Mouse (Mus musculus) neural tube, embryonic 10.5 days (tissue): ENCODE results near the gene Nploc4.
A peak's percentile ranks its signal among the peaks of the same experiment; 100 is the strongest.

Experiments
- DNase-seq: peaks from one replicate; pipeline ENCODE4 v3.0.0-alpha.2; 2017; ENCODE audit warnings: low spot score; ENCODE audit errors: extremely low spot score

Nploc4 gene

DNA sequence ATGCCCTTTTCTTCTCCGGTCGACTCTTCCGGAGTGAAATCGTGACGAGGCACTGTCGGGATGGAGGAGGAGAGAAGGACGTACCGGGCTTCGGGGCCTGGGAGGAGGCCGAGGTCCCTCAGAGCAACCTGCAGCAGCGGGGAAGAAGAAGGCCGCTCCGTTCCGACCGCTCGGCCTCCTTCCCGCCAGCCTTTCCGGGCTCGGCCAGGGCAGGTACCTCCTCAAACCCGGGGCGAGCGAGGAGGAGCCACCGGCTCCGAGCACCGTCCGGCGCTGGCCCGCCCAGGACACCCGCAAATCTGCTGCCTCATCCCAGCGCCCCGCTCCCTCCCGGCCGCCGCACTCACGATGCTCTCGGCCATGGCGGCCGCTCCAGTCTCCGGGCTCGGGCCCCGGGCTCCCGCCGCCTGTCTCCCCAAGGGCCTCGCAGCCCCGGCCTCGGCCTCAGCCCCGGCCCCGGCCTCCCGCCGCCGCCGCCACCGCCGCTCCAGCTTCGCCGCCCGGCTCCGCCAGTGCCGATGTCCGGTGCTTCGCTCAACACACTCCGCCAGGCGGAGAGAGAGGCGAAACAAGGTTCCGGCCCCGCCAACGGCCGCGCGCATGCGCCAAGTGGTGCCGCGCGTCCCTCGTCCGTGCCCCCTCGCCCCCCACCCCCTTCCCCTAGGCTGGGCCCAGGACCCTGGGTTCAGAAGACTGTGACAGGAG, at the start of gene Nploc4:
Nploc4 (minus strand) TSS at position 557 of the 705 bp plus-strand sequence.
- peak; percentile 96 for DNase-seq

DNA sequence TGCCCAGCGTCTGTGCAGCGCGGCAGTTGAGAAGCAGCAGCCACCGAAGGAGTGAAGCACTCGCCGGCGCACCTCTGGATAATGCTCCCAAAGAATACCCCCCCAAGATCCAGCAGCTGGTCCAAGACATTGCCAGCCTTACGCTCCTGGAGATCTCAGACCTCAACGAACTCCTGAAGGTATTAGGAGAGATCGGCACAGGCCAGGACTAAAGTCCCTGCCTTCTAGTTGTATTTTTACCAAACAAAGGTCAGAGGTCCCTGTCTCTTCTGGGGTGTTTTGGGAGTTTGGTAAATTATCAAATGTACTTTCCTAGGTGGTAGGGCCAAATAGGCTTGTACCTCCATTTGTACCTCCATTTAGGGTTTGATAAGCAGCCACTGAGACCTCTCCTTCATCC, 47.7 kb upstream of the Nploc4 start:
- no peak for DNase-seq

DNA sequence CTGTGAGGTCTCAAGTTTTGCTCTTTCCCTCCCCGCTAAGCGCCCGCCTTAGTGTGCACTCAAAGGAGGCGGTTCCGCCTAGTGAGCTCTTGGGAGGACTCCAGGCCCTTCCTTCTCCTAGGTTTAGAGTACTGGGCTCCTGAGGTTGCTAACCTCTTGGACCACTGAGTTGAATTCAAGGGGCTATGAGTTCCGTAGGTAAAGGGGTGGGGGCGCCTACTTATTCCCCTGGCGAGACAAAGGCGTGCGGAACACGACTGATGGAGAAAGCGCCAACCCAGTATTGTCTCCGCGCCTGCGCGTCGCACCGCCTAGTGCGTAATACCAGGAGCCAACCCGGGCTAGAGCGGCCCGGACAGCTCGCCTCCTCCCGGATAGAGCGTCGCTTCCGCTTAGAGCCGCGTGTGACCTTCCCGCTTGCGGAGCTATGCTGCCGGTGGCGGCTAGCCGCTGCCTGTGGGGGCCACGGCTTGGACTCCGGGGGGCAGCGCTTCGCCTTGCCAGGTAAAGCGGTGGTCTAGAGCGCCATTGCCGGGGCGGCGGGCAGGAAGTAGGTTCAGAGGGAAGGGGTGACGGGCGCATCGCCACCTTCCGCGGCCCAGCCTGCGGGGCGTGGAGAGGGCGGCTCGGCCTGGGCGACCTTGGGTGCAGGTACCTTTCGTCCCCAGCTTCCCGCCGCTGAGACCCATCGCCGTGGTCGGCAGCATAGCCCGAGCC, 46.9 kb upstream of the Nploc4 start, which contains the start of gene Mrpl12:
Mrpl12 (plus strand) TSS at position 349 of the 717 bp plus-strand sequence.
- peak; percentile 90 for DNase-seq

DNA sequence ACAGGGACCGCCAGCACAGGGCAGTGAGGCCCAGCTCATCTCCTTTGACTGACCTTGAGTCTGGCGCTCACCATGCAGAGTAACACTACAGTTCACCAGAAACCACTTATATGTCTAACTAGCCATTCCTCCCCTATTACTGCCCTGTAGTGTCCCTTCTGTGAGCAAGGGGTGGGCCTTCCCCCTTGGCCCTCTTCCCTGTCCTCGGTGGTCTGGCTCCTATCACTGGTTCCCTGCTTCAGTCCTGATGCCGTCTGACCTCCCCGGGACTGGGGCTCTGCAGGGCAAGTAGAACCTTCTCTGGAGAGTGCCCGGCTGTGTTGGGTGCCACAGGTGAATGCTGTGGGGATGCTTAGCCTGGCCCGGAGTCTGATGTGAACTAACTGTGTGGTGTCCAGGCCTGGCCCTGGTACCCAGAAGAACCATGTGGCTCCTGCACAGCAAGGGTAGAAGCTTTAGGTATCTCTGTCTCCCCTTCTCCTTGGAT, 46.0 kb upstream of the Nploc4 start:
- DNase-seq, result no peak

DNA sequence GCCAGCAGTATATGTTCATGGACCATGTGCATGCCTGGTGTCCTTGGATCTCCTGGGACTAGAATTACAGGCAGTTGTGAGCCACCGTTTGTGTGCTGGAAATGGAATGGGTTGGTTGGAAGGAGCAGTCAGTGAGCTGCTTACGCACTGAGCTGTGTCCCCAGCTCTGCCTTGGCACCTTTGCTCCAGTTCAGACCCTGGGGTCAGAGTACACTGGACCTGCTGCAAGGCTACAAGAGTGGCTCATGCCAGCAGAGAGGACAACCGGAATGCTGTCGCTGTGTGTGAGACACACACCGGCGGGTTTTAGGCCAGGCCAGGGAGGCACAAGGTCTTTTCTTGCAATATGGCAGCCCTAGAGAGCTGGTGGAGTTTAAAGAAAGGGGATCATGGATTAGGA, 34.5 kb upstream of the Nploc4 start:
- DNase-seq, result no peak

DNA sequence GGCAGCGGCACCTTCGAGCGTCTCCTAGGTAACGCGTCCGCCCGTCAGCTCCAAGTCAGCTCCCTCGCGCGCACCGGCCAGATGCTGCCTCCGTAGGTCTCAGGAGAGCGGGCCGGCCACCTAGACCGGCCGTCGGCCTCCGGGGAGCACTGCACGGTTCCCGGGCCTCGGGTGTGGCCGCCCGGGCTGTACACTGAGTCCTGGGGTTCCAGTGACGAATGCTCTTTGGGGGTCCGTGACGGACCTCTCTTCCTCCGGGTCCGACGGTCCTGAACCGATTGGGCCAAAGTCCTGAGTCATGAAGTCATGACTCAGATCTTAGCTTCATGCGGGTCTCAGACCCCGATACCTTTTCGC, 30.2 kb upstream of the Nploc4 start:
- DNase-seq, result no peak

DNA sequence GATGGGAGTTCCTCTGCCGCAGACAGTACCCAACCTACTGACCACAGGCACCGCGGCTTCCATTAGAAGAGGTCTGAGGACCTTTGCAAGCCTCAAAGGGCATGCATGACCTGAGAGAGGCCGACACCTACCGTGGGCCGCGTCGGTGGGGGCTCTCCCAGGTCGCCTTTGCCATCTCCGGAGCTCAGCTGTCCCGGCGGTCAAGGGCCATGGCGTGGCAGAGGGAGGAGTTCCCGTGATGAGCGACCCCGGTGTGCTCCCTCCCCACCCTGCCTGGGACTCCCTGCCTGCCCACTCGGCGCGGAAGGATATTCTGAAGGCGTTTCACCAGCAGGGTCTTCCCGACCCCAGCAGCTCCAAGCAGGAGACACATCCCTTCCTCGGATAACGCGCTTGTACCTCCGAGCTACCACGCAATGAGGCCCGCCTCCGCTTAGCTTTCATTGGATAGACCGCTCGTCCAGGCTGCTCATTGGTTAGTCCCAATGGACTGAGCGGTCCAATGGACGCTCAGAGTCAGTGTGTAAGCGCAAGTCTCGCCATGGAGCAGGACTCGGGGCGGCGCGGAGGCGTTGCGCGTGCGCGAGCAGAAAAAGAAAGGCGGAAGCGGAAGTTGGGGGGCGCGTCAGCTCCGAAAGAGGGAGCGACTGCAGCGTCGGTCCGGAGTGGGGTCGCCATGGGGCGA, 29.7 kb upstream of the Nploc4 start, which contains the start of gene Arl16:
Arl16 (minus strand) TSS at position 557 of the 685 bp plus-strand sequence.
- peak; percentile 98 for DNase-seq

DNA sequence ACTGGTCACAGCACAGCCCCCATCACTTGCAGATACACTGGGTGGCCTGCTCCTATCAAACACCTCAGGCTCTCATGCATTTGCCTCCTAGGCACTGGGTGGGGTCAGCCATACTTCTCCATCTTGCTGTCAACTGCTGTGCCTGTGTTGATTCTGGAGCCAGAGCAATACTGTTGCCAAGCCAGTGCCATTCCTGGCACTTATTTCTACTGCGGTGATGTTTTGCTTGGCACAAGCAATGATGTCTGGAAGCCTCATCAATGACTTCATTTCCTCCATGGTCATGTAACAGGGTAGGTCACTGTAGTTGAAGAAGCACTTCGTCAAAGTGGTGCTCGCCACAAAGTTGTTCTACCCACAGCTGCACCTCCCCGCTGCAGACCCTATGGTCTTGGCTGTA, 28.0 kb upstream of the Nploc4 start:
- DNase-seq, result no peak

DNA sequence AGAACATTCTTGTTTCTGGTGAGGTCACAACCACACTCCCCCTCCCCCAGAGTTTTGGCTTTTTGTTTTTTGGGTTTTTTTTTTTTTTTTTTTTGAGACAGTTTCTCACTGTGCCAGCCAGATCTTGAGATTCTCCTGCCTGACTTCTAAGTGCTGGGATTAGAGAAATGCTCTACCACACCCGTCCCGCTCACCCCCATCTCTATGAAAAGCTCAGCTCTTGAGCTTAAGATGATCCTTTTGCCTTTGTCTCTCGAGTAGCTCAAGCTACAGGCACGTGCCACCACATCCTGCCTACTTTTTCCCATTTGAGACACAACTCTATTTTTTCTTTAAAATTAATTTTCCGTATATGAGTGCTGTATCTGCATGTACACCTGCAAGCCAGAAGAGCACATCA, 26.9 kb upstream of the Nploc4 start:
- DNase-seq, result no peak

DNA sequence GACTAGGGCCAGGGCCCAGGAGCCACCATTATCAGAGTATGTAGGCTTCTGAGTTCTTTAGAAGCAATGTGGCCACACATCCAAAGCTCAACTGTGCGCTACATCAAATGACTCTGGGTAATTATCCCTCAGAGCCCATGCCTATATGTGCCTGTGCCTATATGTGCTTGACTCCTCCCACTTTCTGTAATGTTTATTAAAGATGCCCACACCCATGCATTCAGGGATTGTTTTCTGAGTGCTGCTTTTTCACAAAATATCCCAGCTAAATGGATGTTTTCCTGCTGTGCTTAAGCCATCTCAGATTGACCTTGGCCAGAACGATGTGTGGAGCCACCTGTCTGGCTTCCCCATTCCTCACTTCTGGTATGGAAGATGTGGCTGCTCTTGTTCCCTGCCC, 26.0 kb upstream of the Nploc4 start:
- DNase-seq, result no peak

DNA sequence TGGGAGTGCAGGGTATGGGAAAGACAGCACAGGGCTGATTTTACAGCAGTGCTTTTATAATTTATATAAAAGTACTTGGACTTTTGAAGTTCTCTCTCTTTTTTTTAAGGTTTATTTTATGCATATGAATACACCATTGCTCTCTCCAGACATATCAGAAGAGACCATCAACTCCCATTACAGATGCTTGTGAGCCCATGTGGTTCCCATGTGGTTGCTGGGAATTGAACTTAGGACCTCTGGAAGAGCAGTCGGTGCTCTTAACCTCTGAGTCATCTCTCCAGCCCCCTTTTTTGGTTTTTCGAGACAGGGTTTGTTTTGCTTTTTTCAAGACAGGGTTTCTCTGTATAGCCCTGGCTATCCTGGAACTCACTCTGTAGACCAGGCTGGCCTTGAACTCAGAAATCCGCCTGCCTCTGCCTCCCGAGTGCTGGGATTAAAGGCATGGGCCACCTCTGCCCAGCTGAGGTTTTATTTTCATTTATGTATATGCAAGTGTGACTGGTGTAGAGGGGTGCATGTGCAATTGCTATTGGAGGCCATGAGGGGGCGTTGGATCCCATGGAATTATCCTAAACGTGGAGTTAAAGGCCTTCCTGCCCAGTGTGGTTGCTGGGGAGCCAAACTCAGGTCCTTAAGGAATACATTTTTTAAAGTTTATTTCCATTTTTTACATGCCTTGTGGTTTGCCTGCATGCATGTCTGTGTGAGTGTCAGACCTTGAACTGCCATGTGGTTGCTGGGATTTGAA, 21.5 kb upstream of the Nploc4 start:
- no peak for DNase-seq

DNA sequence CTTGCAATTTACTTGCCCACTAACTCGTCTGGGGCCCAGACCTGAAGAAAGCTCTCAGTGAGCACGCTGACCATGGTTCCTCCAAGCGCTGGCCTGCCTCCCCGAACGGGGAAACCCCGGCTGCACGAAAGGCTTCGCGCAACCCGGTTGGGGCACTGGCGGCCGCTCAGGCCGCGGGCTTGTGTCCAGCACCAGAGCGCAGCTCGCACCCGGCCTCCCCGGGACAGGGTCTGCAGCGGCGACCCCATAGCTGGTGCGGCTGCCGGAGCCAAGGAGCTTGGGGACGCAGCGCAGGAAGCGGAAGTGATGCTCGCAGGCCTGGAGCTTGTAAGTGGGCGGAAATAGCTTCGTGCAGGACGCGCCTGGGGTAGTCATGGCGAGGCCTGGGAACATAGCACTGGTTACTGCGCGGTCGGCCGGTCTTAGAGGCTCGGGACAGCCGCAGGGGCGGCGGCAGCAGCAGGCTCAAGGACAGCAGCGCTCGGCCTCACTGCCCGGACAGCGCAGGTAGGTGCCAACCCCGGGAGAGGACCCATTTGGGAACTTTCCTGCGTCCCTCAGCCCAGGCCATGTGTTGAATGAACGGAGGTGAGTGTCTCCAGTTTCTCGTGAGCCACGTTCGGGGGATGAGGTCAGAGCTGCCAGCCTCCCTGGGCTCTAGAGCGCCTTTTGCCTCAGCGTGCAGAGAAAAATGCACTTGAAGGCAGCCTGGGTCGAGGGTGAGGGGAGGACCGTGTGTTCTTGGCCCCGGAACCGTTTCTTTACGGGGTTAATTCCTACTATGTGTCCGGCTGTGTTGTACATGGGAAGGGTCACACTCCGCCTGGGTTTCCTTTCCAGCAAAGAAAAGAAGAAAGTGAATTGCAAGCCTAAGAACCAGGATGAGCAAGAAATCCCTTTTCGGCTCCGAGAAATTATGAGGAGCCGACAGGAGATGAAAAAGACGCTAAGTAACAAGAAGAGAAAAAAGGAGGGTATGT, 20.6 kb upstream of the Nploc4 start, which contains the start of the genes Oxld1 and Ccdc137:
Oxld1 (minus strand) TSS at position 297 of the 980 bp plus-strand sequence.
Ccdc137 (plus strand) TSS at position 344 of the 980 bp plus-strand sequence.
- peak; percentile 84 for DNase-seq

DNA sequence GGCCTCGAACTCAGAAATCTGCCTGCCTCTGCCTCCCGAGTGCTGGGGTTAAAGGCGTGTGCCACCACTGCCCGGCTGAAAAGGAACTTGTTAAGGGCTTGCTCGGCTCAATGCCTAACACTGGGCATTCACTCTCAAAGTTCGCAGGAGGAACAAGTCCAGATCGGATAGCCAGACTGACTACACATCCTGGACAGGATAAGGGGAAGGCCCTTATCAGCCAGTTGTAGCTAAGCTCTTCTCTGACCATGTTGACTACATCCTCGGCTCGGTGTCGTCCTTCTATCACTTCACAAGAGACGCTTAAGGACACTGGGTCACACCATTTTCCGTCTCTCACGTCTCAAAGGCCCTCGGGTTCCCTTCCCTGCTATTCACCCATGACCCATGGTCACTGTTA, 19.9 kb upstream of the Nploc4 start:
- no peak for DNase-seq

DNA sequence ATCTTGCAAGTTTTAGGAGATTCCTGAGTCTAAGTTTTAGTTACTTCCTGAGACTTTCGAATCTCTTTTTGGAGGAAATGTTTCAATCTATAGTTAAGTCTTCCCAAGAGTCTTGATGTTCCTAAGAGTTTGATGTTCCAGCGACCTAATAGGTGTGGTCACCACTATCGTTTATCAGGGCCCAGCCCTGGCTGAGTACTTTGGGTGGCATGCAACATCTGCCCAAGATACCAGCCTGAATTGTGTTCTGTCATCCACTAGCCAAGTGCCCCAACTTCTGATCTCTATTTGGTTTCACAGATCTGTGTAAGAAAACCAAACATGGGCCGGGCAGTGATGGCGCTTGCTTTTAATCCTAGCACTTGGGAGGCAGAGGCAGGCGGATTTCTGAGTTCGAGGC, 17.9 kb upstream of the Nploc4 start:
- no peak for DNase-seq

DNA sequence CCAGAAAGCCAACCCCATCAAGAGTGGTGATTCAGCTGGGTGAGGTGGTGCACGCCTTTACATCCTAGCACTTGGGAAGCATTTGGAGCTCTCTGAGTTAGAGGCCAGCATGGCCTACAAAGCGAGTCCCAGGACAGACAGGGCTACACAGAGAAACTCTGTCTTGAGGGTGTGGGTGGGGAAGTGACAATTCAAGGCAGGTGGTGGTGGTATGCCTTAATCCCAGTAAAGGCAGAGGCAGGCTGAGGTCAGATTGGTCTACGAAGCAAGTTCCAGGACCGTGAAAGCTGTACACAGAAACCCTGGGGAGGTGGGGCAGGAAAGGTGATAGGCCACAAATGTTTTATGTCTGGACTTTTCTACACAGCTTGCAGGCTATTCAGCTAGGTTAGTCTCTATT, 17.5 kb upstream of the Nploc4 start:
- DNase-seq, result no peak

DNA sequence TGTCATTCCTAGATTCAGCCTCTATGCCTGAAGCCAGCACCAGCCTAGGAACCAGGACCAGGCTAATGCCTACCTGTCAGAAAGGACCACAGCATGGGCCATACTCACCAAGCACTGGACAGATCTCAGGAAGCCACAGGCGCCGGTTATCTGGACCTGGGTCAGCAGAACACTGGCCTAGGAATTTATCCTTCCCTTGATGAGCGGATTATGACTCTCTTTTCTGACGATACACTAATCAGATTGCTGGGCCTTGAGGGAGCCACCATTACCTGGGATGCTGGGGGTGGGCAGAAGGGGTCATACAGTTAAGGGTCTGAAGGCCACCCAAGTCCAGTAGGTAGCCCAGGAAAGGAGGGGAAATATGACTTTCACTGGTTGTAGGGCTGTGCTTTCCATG, 15.8 kb upstream of the Nploc4 start, which contains the start of gene Pde6g:
Pde6g (minus strand) TSS at position 195 of the 400 bp plus-strand sequence.
- DNase-seq, result no peak

DNA sequence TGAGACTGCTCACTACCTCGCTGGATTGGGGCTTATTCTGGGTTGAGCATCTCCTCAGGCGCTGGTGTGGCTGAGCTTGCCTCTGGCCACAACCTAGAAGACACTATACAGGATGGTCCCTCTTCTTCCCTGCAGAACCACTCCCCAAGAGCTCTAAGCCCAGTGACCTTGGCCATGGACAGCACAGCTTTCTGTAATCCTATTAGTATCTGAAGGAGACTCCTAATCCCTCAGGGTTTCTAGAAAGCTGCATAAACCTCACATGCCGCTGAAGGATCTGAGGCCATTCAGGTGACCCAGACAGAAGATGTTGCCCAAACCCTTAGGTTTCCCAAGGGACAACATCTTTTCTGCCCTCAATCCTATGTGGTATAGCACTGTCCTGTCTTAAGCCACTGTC, 14.7 kb upstream of the Nploc4 start:
- DNase-seq, result no peak

DNA sequence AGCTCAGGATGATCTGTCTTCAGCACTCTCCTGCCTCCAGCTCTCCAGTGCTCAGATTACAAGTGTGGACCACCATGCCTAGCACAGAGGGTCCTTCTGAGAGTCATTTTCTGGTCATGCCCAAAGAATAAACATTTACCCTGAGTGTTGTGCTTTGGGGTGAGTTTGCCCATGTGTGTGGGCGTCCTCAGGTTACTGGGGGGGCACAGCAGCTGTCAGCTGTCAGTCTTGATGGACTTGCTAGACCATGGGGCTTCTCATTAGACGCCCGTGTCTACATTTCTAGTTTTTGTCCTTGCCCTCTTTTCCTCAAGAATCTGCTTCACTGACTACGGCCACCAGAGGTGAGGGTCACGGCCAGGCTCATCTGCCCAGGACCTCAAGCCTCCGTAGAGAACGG, 9.7 kb upstream of the Nploc4 start:
- DNase-seq, result no peak

DNA sequence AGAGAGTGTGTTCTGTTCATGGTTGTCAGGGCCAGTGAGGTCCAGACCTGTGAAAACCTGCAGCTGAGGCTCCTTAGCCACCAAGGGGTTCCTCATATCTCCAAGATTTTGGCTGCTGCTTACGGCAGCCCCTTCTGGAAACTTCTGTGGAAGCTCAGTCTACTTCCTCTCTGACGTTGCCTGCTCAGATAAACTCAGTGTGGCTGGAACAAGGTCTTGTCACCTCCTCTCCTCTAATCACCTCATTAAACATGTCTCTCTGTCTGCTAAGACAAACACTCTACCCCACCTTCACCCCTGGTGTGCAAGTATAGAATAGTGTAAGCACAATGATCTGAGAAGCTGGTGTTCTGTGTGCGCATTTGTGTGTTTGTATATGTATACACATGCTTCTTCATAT, 8.0 kb upstream of the Nploc4 start:
- DNase-seq, result no peak

DNA sequence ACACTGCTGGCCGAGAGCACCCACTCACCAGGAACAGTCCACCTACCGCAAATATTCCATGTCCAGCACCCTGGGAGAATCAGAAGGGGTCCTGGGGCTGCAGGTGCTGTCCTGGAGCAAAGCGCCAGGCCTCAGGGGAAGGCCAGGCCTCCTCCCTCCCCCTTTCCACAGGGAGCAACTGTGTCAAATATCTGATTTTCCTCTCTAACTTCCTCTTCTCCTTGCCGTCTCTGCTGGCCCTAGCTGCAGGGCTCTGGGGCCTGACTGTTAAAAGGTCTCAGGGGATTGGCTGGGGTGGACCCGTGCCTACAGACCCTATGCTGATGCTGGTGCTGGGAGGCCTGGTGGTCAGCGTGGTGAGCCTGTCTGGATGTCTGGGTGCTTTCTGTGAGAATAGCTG, 6.6 kb upstream of the Nploc4 start:
- no peak for DNase-seq
